Mouse (Mus musculus): ENCODE data around the gene Chn2. TPM values are rescaled to one million over a fixed set of nuclear protein-coding genes. Genes with fewer than 3 reads are reported as not detected.

The Chn2 gene
- total RNA-seq, 2 experiments from 2014 or later = 2.3 to 2.5 TPM

GRCm38 (mm10) chr6:54041386-54042043 is 2.2 kb downstream of the Chn2 start:
- ATAC-seq (replicated peaks; ENCODE audit: low FRiP score, poor library complexity, severe bottlenecking) = no peak

GRCm38 (mm10) chr6:54042142-54042541 is 2.8 kb downstream of the Chn2 start:
- no peak for ATAC-seq (replicated peaks; ENCODE audit: low FRiP score, poor library complexity, severe bottlenecking)

GRCm38 (mm10) chr6:54043536-54043935 is 4.2 kb downstream of the Chn2 start:
- ATAC-seq (replicated peaks; ENCODE audit: low FRiP score, poor library complexity, severe bottlenecking) = no peak

GRCm38 (mm10) chr6:54045748-54046721 is 6.7 kb downstream of the Chn2 start:
- no peak for ATAC-seq (replicated peaks; ENCODE audit: low FRiP score, poor library complexity, severe bottlenecking)

GRCm38 (mm10) chr6:54046884-54047747 is 7.8 kb downstream of the Chn2 start:
- ATAC-seq (replicated peaks; ENCODE audit: low FRiP score, poor library complexity, severe bottlenecking) = no peak

GRCm38 (mm10) chr6:54048768-54049167 is 9.4 kb downstream of the Chn2 start:
- ATAC-seq (replicated peaks; ENCODE audit: low FRiP score, poor library complexity, severe bottlenecking) = no peak

GRCm38 (mm10) chr6:54051173-54051572 is 11.8 kb downstream of the Chn2 start:
- ATAC-seq (replicated peaks; ENCODE audit: low FRiP score, poor library complexity, severe bottlenecking) = no peak

- ATAC-seq (replicated peaks; ENCODE audit: low FRiP score, poor library complexity, severe bottlenecking) = no peak
Observed at GRCm38 (mm10) chr6:54052124-54052523, 12.8 kb downstream of the Chn2 start.

- no peak for ATAC-seq (replicated peaks; ENCODE audit: low FRiP score, poor library complexity, severe bottlenecking)
Observed at GRCm38 (mm10) chr6:54052666-54053065, 13.3 kb downstream of the Chn2 start.

GRCm38 (mm10) chr6:54053316-54053715 is 14.0 kb downstream of the Chn2 start:
- no peak for ATAC-seq (replicated peaks; ENCODE audit: low FRiP score, poor library complexity, severe bottlenecking)

GRCm38 (mm10) chr6:54055387-54055786 is 16.0 kb downstream of the Chn2 start:
- ATAC-seq (replicated peaks; ENCODE audit: low FRiP score, poor library complexity, severe bottlenecking) = no peak

GRCm38 (mm10) chr6:54056548-54057532 is 17.5 kb downstream of the Chn2 start:
- no peak for ATAC-seq (replicated peaks; ENCODE audit: low FRiP score, poor library complexity, severe bottlenecking)

GRCm38 (mm10) chr6:54057661-54058060 is 18.3 kb downstream of the Chn2 start:
- no peak for ATAC-seq (replicated peaks; ENCODE audit: low FRiP score, poor library complexity, severe bottlenecking)

- no peak for ATAC-seq (replicated peaks; ENCODE audit: low FRiP score, poor library complexity, severe bottlenecking)
Observed at GRCm38 (mm10) chr6:54058837-54059236, 19.5 kb downstream of the Chn2 start.

GRCm38 (mm10) chr6:54060258-54060657 is 20.9 kb downstream of the Chn2 start:
- no peak for ATAC-seq (replicated peaks; ENCODE audit: low FRiP score, poor library complexity, severe bottlenecking)

GRCm38 (mm10) chr6:54061375-54061774 is 22.0 kb downstream of the Chn2 start:
- no peak for ATAC-seq (replicated peaks; ENCODE audit: low FRiP score, poor library complexity, severe bottlenecking)

GRCm38 (mm10) chr6:54063878-54064277 is 24.5 kb downstream of the Chn2 start:
- no peak for ATAC-seq (replicated peaks; ENCODE audit: low FRiP score, poor library complexity, severe bottlenecking)

GRCm38 (mm10) chr6:54067380-54067779 is 28.0 kb downstream of the Chn2 start:
- ATAC-seq (replicated peaks; ENCODE audit: low FRiP score, poor library complexity, severe bottlenecking) = no peak

GRCm38 (mm10) chr6:54068882-54069281 is 29.5 kb downstream of the Chn2 start:
- ATAC-seq (replicated peaks; ENCODE audit: low FRiP score, poor library complexity, severe bottlenecking) = no peak

Measured in erythroblast, adult 5-6 weeks (primary cell).